Mouse (Mus musculus): ENCODE measurements at regions not wholly inside any gene's neighbourhood (a gene's known extent, or its start where the extent isn't known, plus 50 kb on each side); places are given as distances from the start of the nearest gene placed in this dataset.

GRCm38 (mm10) chr13:44601024-44601423 is 128.2 kb upstream of the Jarid2 start:
- no peak for DNase-seq (ENCODE audit: low spot score in 2 of 2)

- DNase-seq (ENCODE audit: low spot score in 2 of 2), result no peak
These were observed 126.6 kb upstream of the Jarid2 start for GRCm38 (mm10) chr13:44602658-44603057.

- no peak for DNase-seq (ENCODE audit: low spot score in 2 of 2)
These were observed 121.7 kb upstream of the Jarid2 start for GRCm38 (mm10) chr13:44607316-44608285.

GRCm38 (mm10) chr13:44608286-44608675 is 121.0 kb upstream of the Jarid2 start:
- DNase-seq (ENCODE audit: low spot score in 2 of 2), result no peak

GRCm38 (mm10) chr13:44608681-44609335 is 120.5 kb upstream of the Jarid2 start:
- DNase-seq (ENCODE audit: low spot score in 2 of 2), result no peak

GRCm38 (mm10) chr13:44609606-44610005 is 119.7 kb upstream of the Jarid2 start:
- no peak for DNase-seq (ENCODE audit: low spot score in 2 of 2)

- DNase-seq (ENCODE audit: low spot score in 2 of 2), result no peak
These were observed 113.6 kb upstream of the Jarid2 start for GRCm38 (mm10) chr13:44615696-44616095.

GRCm38 (mm10) chr13:44618368-44618767 is 110.9 kb upstream of the Jarid2 start:
- no peak for DNase-seq (ENCODE audit: low spot score in 2 of 2)

- no peak for DNase-seq (ENCODE audit: low spot score in 2 of 2)
These were observed 106.5 kb upstream of the Jarid2 start for GRCm38 (mm10) chr13:44622661-44623355.

GRCm38 (mm10) chr13:44624716-44625115 is 104.6 kb upstream of the Jarid2 start:
- DNase-seq (ENCODE audit: low spot score in 2 of 2), result peak; percentile 46 to 70

GRCm38 (mm10) chr13:44625792-44626191 is 103.5 kb upstream of the Jarid2 start:
- no peak for DNase-seq (ENCODE audit: low spot score in 2 of 2)

GRCm38 (mm10) chr13:44626806-44627205 is 102.5 kb upstream of the Jarid2 start:
- no peak for DNase-seq (ENCODE audit: low spot score in 2 of 2)

GRCm38 (mm10) chr13:44630061-44630460 is 99.2 kb upstream of the Jarid2 start:
- DNase-seq (ENCODE audit: low spot score in 2 of 2), result no peak

GRCm38 (mm10) chr13:44634616-44635015 is 94.7 kb upstream of the Jarid2 start:
- DNase-seq (ENCODE audit: low spot score in 2 of 2), result no peak

GRCm38 (mm10) chr13:44635221-44636007 is 93.9 kb upstream of the Jarid2 start:
- DNase-seq (ENCODE audit: low spot score in 2 of 2), result no peak

GRCm38 (mm10) chr13:44636008-44636335 is 93.3 kb upstream of the Jarid2 start:
- no peak for DNase-seq (ENCODE audit: low spot score in 2 of 2)

- DNase-seq (ENCODE audit: low spot score in 2 of 2), result no peak
These were observed 86.9 kb upstream of the Jarid2 start for GRCm38 (mm10) chr13:44642361-44642760.

GRCm38 (mm10) chr13:44650052-44650451 is 79.2 kb upstream of the Jarid2 start:
- no peak for DNase-seq (ENCODE audit: low spot score in 2 of 2)

- no peak for DNase-seq (ENCODE audit: low spot score in 2 of 2)
These were observed 77.7 kb upstream of the Jarid2 start for GRCm38 (mm10) chr13:44651259-44652238.

GRCm38 (mm10) chr13:44657905-44658414 is 71.3 kb upstream of the Jarid2 start:
- no peak for DNase-seq (ENCODE audit: low spot score in 2 of 2)
